Mouse (Mus musculus) neural tube, embryonic 12.5 days (tissue): ENCODE measurements around the gene Fbxl2. TPM values are rescaled to one million over a fixed set of nuclear protein-coding genes. Genes with fewer than 3 reads are reported as not detected.

Experiments
- ATAC-seq: fragments of 200-750 bp; cut with Nextera tagmentation; 2 replicates; pipeline ENCODE4 v1.8.0; 2017; ENCODE audit warnings: low read depth, mild to moderate bottlenecking, moderate TSS enrichment, moderate library complexity; ENCODE audit not compliant: low FRiP score
- H3K27ac ChIP-seq: fragments of 300-500 bp; sonication (generic); 2 replicates; pipeline ENCODE4 v1.5.1; 2016
- H3K27me3 ChIP-seq: fragments of 300-500 bp; sonication (generic); replicated peaks from 2 replicates; pipeline ENCODE4 v1.6.1; 2016; ENCODE audit warnings: mild to moderate bottlenecking
- H3K36me3 ChIP-seq: fragments of 300-500 bp; sonication (generic); 2 replicates; pipeline ENCODE4 v1.6.1; 2016; ENCODE audit warnings: mild to moderate bottlenecking
- H3K4me1 ChIP-seq: fragments of 300-500 bp; sonication (generic); 2 replicates; pipeline ENCODE4 v1.6.1; 2016
- H3K4me2 ChIP-seq: fragments of 300-500 bp; sonication (generic); replicated peaks from 2 replicates; pipeline ENCODE4 v1.6.1; 2016; ENCODE audit warnings: mild to moderate bottlenecking
- H3K4me3 ChIP-seq: fragments of 300-500 bp; sonication (generic); 2 replicates; pipeline ENCODE4 v1.5.1; 2016
- H3K9ac ChIP-seq: fragments of 300-500 bp; sonication (generic); 2 replicates; pipeline ENCODE4 v1.6.1; 2016; ENCODE audit warnings: mild to moderate bottlenecking
- H3K9me3 ChIP-seq: fragments of 300-500 bp; sonication (generic); 2 replicates; pipeline ENCODE4 v1.6.1; 2016; ENCODE audit warnings: mild to moderate bottlenecking
- WGBS: fragments of 180-500 bp; shearing (Covaris S2); methylation state at CpG from one replicate; pipeline ENCODE4 v1.1.7; 2016; 5-methylcytosine and 5-hydroxymethylcytosine counted together
- polyA plus RNA-seq: library from polyadenylated mRNA; unstranded; fragments of >200 nt; fragmentation: Nextera tagmentation; extraction: Ambion mirVana; gene quantifications from 2 replicates; pipeline ENCODE4 v1.2.1, GENCODE M21; 2016

The Fbxl2 gene
- polyA plus RNA-seq, 1 experiment from 2014 or later, result 13.2 TPM

DNA sequence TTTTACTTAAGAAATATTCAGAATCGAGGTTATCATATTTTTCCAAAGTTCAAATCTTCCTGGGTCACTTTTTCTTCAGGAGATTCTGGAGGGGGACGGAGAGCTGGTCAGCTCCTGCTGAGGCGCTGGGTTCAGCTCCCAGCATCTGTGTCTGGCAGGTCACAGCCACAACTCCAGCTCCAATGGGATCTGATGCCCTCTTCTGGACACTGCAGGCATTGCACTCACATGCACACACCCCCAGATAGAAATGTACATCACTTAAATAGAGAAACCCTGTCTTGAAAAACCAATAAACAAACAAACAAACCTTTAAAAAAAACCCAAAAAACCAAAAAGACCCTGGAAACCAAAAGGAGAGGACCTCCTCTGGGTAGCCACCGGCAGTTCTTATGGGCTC, 30.3 kb downstream of the Fbxl2 start:
- no peak overlapping the region for H3K27ac ChIP-seq
- H3K4me1 ChIP-seq, result no peaks in the 10 kb centered on the region
- H3K9me3 ChIP-seq, result no peaks in the 10 kb centered on the region
- no peak overlapping the region for H3K4me3 ChIP-seq
- no peaks in the 10 kb centered on the region for H3K36me3 ChIP-seq
- H3K27me3 ChIP-seq, result no peaks in the 10 kb centered on the region
- ATAC-seq, result no peak
- 88% methylated on average over 4 of the region's 4 CpGs for WGBS
- no peak overlapping the region for H3K9ac ChIP-seq
- H3K4me2 ChIP-seq, result no peak overlapping the region

DNA sequence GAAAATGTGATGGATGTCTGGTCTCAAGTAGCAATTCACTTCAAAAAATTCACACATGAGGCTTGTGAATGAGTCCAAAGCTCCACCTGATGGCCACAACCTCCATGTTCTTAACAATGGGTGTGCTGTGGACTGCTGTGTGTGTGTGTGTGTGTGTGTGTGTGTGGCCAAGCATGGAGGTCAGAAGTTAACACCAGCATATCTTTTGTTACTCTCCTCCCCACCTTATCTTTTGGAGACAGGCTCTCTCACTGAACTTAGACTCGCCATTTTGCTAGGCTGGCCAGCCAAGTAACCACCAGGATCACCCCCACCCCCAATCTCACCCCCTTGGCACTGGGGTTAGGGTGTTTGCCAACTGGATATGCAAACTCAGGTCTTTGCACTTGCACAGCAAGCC, 32.0 kb downstream of the Fbxl2 start:
- H3K9ac ChIP-seq, result no peak overlapping the region
- WGBS, result 72% methylated on average over 1 of the region's 1 CpGs
- ATAC-seq, result no peak

DNA sequence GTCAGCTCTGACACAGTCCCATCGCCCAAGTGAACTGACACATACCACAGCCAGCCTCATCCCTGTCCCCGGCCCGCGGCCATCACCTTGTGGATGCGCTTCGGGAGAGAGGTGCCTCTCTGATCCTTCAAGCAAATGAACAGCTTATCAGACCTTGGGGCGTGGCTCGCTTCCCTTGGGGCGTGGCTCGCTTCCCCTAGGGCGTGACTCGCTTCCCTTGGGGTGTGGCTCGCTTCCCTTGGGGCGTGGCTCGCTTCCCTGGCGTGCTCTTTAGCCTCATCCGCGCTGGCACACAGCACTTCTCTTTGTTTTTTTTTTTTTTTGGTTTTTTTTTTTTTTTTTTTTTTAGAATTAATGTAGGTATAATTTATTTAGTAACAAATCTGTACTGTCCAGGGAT, 34.8 kb downstream of the Fbxl2 start:
- ATAC-seq, result no peak
- Histone ChIP-seq H3K27me3 (no peaks in the 10 kb centered on the region), H3K36me3 (no peaks in the 10 kb centered on the region), H3K27ac (no peak overlapping the region), H3K4me3 (no peak overlapping the region), H3K9me3 (no peaks in the 10 kb centered on the region), H3K4me2 (no peak overlapping the region), H3K9ac (no peak overlapping the region), H3K4me1 (no peaks in the 10 kb centered on the region)
- WGBS, result 69% methylated on average over 18 of the region's 18 CpGs

More for the DNA sequence above, 32.0 kb downstream of the Fbxl2 start:
- H3K4me3 ChIP-seq, result no peak overlapping the region
- no peak overlapping the region for H3K27ac ChIP-seq
- no peaks in the 10 kb centered on the region for H3K36me3 ChIP-seq
- no peaks in the 10 kb centered on the region for H3K27me3 ChIP-seq
- H3K4me2 ChIP-seq, result no peak overlapping the region
- H3K4me1 ChIP-seq, result no peaks in the 10 kb centered on the region
- no peaks in the 10 kb centered on the region for H3K9me3 ChIP-seq

DNA sequence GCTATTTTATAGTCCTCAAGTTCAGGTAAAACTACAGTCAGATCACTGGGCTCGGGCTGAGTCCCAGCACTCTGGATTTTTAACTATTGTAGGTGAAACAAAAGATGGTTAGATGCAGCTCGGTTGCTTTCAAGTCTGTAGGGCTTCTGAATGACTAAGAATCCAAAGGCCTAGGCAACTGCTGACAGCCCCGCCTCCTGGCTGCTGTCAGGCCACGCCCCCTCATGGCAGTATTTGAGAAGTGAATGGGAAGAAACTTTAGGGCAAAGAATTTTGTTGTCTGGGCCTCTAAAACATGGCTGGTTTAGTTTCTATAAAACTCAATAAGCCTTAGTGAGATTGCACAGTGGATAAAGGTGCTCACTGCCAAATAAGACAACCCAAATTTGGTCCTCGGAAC, 36.5 kb downstream of the Fbxl2 start:
- Histone ChIP-seq H3K4me2 (no peak overlapping the region), H3K27me3 (no peaks in the 10 kb centered on the region), H3K36me3 (no peaks in the 10 kb centered on the region), H3K9me3 (no peaks in the 10 kb centered on the region), H3K27ac (no peak overlapping the region), H3K4me1 (no peaks in the 10 kb centered on the region), H3K4me3 (no peak overlapping the region), H3K9ac (no peak overlapping the region)
- 41% methylated on average over 5 of the region's 5 CpGs for WGBS
- no peak for ATAC-seq

DNA sequence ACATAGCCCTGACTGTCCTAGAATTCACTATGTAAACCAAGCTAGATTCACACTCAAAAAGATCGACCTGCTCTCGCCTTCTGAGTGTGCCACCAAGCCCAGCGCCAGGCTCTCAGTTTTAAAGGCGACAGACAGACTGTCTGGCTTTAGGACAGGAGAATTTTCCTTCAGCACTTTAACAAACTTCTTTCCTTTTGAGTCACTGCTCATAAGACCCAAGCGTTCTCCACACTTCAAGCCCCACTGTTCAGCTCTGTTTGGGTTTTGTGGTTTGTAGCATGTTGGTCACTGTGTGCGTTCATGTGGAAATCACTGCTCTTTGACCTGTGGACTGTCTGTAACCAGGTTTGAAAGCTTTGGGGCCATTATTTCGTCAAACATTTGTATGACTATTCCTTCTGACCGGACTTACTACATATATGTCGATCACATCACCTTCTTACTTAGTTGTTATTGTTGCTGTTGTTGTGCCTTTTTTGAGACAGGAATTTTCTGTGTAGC, 38.1 kb downstream of the Fbxl2 start:
- H3K9ac ChIP-seq, result no peak overlapping the region
- no peak overlapping the region for H3K27ac ChIP-seq
- 90% methylated on average over 9 of the region's 9 CpGs for WGBS
- H3K4me3 ChIP-seq, result no peak overlapping the region
- no peaks in the 10 kb centered on the region for H3K36me3 ChIP-seq
- H3K27me3 ChIP-seq, result no peaks in the 10 kb centered on the region
- H3K4me1 ChIP-seq, result no peaks in the 10 kb centered on the region
- H3K9me3 ChIP-seq, result no peaks in the 10 kb centered on the region
- H3K4me2 ChIP-seq, result no peak overlapping the region
- no peak for ATAC-seq

DNA sequence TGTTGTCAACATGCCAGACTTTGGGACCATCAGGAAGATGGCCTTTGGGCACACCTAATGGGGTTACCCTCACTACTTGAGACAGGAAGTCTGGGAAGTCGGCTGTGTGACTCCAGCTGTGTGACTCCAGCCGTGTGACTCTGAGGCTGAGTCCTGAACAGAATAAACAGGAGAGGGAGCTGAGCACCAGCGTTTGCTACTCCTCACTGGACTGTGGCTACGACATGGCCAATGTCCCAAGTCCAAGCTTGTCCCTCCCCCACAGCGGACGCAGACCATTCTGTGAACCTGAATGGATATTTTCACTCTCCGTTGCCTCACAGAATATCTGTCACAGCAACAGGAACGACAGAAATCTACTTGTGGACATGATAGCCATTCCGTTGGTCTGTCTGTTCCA, 39.2 kb downstream of the Fbxl2 start:
- Histone ChIP-seq H3K4me1 (no peaks in the 10 kb centered on the region), H3K4me3 (no peak overlapping the region), H3K9ac (no peak overlapping the region), H3K9me3 (no peaks in the 10 kb centered on the region), H3K4me2 (no peak overlapping the region), H3K27ac (no peak overlapping the region), H3K36me3 (0 out of 2 replicates have a peak, but pooled peaks cover 3% of the 10 kb centered on the region), H3K27me3 (no peaks in the 10 kb centered on the region)
- whole genome bisulfite sequencing, result 73% methylated on average over 9 of the region's 9 CpGs
- no peak for ATAC-seq

DNA sequence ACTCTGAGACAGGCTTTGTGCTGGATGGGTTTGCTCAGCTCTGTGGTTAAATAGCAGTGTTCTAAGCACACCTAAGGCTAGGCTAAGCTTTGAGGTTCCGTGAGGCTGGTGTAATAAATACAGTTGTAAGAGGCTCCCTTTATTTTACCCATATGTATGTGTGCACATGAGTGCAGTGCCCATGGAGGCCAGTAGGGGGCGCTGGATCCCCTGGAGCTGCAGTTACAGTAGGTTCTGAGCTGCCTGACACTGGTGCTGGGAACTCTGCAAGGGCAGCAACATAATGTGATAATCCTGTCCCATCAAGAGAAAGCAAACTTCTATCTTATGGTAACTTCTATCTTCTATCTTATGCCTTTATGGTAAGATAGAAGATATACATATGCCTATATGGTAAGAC, 47.7 kb downstream of the Fbxl2 start:
- no peak overlapping the region for H3K4me2 ChIP-seq
- WGBS, result 65% methylated on average over 2 of the region's 2 CpGs
- no peak overlapping the region for H3K27ac ChIP-seq
- H3K9me3 ChIP-seq, result no peaks in the 10 kb centered on the region
- no peak overlapping the region for H3K4me3 ChIP-seq
- no peak overlapping the region for H3K9ac ChIP-seq
- H3K36me3 ChIP-seq, result peaks cover 7% of the 10 kb centered on the region
- no peak for ATAC-seq
- H3K4me1 ChIP-seq, result no peaks in the 10 kb centered on the region
- no peaks in the 10 kb centered on the region for H3K27me3 ChIP-seq

DNA sequence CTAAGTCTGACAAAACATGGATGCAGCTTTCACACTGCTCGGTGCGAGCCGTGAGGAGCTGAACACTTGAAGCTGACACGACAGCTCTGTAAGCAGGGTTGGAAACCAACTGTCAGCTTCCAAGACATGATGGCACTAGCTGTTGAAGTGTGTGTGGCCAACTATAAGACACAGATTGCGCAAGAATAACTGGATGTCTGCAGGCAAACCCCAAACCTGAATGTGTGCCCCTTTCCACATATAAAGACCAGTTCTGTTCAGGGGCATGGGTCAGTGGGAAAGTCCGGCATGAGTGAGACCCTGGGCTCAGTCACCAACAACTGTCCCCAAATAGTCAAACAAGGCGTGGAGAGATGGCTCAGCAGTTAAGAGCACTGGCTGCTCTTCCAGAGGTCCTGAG, 53.2 kb downstream of the Fbxl2 start:
- Histone ChIP-seq H3K27me3 (no peaks in the 10 kb centered on the region), H3K4me2 (no peak overlapping the region), H3K4me1 (no peaks in the 10 kb centered on the region), H3K36me3 (no peaks in the 10 kb centered on the region), H3K9ac (no peak overlapping the region), H3K9me3 (no peaks in the 10 kb centered on the region), H3K4me3 (no peak overlapping the region), H3K27ac (no peak overlapping the region)
- no peak for ATAC-seq
- WGBS, result 95% methylated on average over 7 of the region's 7 CpGs

DNA sequence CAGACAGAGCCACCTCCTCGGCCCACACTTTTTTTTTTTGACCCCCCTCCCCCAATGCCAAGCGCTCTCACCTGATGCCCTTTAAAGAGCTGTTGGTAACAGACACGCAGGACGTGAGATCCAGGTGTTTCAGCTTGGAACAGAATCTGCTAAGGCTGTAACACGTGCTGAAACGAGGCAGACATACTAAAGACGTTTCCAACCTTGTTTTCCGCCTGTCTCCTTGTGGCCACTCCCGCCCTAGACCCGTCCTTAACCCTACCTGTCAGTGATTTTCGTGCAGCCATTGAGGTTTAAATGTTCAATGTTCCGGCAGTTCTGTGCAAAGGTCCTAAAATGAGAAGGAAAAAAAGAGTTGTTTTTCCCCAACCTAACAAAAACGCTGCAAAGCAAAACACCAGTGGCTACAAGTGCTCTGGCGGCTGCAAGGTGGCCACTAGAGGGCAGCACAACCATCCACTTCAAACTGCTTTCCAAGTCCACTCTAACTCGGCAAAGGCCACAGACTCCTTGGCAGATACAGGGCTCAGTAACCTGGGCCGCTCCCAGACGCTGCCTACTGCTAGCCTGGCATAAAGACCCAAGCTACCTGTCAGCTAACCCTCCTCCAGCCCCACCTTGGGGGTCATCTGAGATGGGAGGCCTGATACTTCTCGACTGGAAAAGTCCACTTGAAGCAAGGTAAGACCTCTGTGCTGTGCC, 55.3 kb downstream of the Fbxl2 start:
- H3K9me3 ChIP-seq, result no peaks in the 10 kb centered on the region
- ATAC-seq, result peak; percentile 72
- no peak overlapping the region for H3K4me3 ChIP-seq
- H3K27ac ChIP-seq, result no peak overlapping the region
- no peaks in the 10 kb centered on the region for H3K27me3 ChIP-seq
- no peaks in the 10 kb centered on the region for H3K4me1 ChIP-seq
- peak overlapping the region; percentile 46 for H3K4me2 ChIP-seq
- H3K9ac ChIP-seq, result no peak overlapping the region
- H3K36me3 ChIP-seq, result no peaks in the 10 kb centered on the region
- 30% methylated on average over 18 of the region's 18 CpGs for WGBS

DNA sequence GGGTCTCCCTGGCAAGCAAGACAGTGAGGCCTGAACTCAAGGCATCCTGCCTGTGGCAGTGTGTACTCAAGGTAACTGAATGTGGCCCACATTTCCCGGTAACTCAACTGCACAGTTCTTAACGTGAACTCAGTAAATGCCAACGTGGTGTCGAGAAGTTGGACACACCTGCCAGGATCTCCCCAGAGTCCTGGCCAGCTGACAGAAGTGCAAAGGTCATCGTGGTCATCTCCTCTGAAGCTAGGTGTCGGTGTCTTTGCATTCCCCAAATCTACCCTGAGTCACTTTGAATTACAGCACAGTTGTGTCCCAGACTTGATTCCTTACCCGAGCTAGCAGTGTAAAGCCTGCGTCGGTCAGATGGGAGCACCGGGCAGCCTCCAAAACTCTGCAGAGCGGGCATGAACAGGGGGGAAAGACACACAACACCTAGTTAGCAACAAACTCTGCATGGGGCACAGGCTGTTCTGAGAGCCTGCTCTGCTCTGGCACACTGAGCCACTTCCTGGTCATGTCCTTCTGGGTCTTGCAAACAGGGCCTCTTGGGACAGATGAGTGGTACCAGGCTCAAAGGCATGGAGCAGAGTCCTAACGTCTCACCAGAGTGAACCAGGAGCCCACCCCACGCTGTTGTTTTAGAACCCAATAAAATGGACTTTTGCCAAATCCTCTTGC, 60.9 kb downstream of the Fbxl2 start:
- no peaks in the 10 kb centered on the region for H3K27me3 ChIP-seq
- no peak overlapping the region for H3K4me3 ChIP-seq
- ATAC-seq, result no peak
- H3K36me3 ChIP-seq, result no peaks in the 10 kb centered on the region; the same call in 1 of the 2 replicates
- H3K27ac ChIP-seq, result no peak overlapping the region
- no peaks in the 10 kb centered on the region for H3K4me1 ChIP-seq
- no peak overlapping the region for H3K4me2 ChIP-seq
- 86% methylated on average over 13 of the region's 13 CpGs for WGBS
- H3K9ac ChIP-seq, result no peak overlapping the region
- no peaks in the 10 kb centered on the region for H3K9me3 ChIP-seq

DNA sequence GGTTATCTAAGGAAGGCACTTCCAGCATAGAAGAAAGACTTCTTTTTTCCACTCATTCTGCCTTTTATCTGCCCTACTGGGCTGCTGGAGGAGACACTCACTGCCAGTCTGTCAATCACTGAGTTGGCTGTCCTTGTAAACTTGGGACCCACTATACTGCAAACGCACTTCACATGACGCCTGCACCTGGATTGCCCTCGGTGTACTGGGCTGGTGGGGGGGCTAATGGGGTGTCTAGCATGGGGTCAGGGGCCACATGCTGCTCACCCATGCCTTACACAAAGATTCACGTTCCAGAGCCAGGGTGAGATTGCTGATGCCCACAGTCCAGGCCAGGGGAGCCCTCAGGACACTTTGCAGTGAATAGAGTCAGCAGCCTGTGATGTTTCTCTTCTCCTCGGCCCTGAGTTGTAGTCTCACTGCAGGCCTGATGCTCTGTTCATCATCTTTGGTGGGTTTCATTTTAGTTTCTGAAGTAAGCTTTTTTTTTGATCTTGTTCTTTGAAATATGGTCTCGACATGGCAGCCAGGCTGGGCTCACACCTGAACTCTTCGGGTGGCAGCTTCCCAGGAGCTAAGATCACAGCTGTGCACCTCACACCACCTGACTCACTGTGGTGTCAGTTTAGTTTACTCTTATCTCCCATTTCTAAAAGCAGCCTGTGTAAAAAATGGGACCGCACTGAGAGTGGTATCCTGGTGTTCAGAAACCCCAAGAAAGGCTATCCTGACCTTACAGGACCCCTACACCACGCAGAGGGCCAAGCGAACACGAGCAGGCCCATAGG, 62.9 kb downstream of the Fbxl2 start:
- ATAC-seq, result no peak
- H3K9me3 ChIP-seq, result no peaks in the 10 kb centered on the region
- no peak overlapping the region for H3K9ac ChIP-seq
- no peak overlapping the region for H3K27ac ChIP-seq
- H3K27me3 ChIP-seq, result no peaks in the 10 kb centered on the region
- H3K4me1 ChIP-seq, result no peaks in the 10 kb centered on the region
- H3K4me3 ChIP-seq, result no peak overlapping the region
- WGBS, result 91% methylated on average over 11 of the region's 11 CpGs
- peaks cover 15% of the 10 kb centered on the region for H3K36me3 ChIP-seq
- H3K4me2 ChIP-seq, result no peak overlapping the region

DNA sequence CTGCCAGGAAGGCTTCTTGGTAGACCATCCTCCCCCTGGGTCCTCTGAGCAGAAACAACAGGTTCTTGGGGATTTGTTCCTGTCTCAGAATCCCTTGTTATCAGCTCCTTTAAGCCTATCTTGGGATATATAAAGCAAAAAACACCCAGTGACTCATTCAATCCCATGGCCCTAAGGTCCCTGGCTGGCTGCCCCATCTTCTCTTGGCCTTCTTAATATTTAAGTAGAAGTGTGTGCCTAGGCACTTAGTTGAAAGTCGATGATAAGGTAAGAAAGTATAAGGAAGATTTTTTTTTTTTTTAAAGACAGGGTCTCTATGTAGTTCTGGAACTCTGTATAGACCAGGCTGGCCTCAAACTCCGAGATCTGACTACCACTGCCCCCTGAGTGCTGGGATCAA, 63.5 kb downstream of the Fbxl2 start:
- Histone ChIP-seq H3K9me3 (no peaks in the 10 kb centered on the region), H3K9ac (no peak overlapping the region), H3K27ac (no peak overlapping the region), H3K27me3 (no peaks in the 10 kb centered on the region), H3K4me2 (no peak overlapping the region), H3K4me1 (no peaks in the 10 kb centered on the region), H3K4me3 (no peak overlapping the region), H3K36me3 (peaks cover 19% of the 10 kb centered on the region)
- WGBS, result 94% methylated on average over 2 of the region's 2 CpGs
- ATAC-seq, result no peak
